Mouse (Mus musculus): ENCODE data around the gene Qrich2.
"Not testable (repeated sequence)": the region's sequence is repeated elsewhere in the genome, so short reads cannot be mapped to it uniquely, and the experiment has no call there.

The Qrich2 gene

DNA sequence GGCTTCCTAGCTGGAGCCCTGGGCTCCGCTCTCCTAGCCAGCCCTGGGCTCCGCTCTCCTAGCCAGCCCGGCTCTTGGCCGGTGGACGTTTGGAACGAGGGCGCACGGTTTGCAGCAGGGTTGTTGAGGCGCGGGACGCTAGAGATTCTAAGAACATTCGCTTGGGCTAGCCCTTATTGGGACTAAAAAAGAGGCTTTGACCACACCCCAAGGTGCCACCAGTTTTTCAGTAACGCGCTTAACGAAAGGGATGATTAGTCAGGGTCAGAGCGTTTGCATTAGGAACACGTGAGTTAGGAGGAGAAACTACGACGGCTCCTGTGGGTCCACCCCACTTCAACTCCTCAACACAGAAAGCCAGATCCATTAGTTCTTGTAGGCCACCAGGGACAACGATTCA, at the start of gene Qrich2:
Gene Qrich2, minus strand, starts transcription at position 101 of the 400 bp plus-strand sequence.
- no peak for DNase-seq (ENCODE audit: low read depth)

DNA sequence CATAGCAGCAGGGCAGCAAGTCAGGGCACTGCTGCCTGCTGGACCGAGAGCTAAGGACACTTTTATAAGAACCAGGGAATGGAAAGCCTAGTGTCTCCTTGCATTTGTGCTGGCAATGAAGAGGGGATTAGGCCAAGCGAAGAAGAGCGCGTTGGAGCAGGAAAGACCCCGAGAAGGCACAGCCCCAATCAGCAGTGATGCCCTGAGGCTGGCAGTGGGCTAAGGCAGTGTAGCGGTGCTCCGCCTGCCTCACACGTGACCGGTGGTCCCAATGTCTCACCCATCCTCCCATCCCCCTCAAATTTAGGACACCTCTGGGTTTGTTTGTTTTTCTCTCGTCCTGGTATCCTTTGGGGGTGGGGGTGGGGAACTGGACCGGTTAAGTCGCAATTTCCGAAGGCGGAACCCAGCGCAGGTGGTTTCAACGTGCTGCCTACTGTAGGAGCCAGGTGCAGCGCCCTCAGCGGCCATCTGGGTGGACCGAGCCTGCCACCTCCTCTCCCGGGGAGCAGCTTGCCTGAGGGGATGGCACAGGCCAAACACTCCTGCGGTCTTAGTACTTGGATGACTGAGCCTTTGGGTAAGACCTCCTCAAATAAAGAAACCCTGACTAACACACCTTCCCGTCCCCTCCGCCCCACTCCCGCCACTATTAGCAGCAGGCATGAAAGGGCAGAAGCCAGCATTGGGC, 49.4 kb upstream of the Qrich2 start:
- no peak for DNase-seq (ENCODE audit: low read depth)

DNA sequence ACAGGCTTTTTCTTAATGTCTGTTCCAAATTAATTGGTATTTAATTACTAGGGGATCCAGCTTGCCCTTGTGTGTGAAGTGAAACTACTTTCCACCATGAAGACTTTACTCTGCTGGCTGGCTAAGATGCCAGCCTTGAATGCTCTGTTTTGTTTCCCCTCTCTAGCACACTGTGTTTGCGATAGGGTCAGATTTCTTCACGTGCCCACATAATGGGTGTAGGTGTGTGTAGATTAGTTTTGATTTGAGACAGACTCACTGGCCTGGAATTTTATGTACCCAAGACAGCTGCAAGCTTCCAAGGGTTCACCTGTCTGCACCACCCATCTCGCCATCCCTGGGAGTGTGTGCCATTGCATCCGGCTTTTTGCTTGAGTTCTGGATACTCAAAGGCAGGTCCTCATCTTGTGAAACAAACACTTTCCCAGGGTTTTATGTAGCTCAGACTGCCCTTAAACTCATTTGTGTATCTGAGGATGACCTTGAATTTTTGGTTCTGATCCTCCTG, 47.5 kb upstream of the Qrich2 start:
- no peak for DNase-seq (ENCODE audit: low read depth)

DNA sequence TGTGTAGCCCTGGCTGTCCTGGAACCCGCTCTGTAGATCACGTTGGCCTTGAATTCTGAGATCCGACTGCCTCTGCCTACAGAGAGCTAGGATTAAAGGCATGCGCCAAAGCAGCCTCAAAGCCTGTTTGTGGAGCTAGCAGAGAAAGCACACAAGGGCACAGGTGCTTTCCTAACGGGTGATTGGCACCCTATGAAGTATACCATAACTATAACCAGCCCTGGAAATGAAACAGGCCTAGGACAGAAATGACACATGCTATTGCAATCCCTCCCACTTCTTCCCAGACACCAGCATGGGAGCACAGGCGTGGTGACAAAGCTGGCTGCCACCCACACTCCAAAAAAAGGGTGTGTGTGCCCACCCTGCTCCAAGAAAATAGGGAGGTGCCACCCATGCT, 46.9 kb upstream of the Qrich2 start:
- no peak for DNase-seq (ENCODE audit: low read depth)

DNA sequence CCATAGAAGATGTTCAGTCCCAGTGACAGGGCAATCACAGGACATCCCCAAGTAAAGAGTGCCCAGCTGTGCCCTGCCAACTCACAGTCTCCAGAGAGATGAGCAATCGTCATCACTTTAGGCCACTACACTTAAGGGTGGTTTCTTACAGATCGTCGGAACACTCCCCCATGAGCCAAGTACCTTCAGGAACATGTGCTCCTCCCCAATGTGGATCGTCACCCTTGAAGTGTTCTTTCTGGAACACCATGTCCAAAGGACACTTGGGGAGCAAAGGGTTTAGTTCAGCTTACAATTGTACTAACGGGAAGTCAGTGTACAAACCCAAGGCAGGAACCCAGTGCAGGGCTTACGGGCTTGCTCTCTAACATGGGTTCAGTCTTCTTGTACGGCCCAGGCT, 46.1 kb upstream of the Qrich2 start:
- no peak for DNase-seq (ENCODE audit: low read depth)

DNA sequence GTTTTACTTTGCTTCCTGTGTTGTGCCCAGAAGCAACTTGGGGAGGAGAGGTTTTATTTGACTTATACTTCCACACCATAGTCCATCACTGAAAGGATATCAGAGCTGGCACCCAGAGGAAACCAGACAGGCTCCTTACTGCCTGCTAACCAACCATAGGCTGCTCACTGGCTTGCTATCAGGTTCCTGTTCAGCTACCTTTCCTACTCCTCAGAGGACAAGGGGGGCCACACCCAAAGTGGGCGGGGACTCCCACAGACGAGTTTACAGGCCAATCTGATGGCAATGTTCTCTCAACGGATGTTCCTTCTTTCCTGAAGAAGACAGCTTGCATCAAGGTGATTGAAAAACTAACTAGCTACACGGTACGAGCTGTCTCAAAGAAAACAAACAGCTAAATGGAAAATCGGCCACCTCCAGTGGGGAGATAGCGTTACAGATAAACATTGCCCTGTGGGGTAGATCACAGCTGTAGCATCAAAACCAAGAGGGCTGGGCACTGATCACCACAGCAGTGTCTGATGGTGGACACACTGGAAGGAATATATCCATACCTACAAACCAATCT, 45.3 kb upstream of the Qrich2 start:
- DNase-seq (ENCODE audit: low read depth) = no peak

DNA sequence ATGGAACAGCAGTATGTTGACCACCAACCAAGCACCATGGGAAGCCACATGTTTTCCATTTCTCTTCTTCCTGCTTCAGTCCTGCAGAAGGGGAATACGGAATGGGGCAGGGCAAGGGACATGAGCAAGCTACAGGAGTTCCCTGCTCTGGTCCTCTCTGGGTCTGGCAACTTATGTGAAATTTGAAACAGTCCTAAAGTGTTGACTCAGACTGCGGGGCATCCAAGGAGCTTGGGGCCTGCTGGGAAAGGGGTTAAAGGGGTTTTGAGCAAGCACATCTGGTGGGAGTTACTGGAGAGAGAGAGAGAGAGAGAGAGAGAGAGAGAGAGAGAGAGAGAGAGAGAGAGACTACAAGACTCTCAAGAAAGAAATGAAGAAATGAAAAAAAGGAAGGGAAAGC, 42.6 kb upstream of the Qrich2 start:
- peak; percentile 92 for DNase-seq (ENCODE audit: low read depth)

DNA sequence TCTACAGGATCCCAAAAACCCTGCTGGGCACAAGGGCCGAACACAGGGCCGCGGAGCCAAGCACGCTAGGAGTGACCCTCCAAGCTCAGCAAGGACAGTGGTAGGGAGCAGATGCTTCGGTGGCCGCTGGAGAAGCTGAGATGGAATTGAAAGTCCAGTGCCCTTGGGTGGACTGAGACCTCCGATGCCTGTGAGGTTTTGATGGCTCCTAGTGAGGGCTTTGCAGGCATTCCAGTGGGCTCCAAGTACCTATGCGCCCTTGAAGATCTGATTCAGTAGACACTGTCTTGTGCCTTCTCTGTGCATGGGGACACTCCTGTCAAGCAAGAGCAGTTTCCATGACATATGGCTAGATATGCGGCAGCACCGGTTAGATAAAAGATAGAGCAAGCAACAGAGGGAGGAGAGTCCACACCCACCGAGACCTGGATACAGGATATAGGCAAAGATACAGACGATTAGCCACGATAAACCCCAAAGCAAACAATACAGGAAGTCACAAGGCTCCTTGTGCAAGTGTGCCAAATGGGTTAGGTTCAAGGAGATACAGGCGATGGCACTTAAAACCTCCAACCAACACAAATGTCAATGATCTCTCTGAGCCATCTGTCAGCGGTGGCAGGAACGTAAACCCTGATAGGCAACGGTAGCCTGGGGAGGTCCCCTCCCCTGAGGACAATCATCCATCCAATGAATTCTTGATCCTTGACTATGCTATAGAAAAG, 40.3 kb upstream of the Qrich2 start:
- no peak for DNase-seq (ENCODE audit: low read depth)

DNA sequence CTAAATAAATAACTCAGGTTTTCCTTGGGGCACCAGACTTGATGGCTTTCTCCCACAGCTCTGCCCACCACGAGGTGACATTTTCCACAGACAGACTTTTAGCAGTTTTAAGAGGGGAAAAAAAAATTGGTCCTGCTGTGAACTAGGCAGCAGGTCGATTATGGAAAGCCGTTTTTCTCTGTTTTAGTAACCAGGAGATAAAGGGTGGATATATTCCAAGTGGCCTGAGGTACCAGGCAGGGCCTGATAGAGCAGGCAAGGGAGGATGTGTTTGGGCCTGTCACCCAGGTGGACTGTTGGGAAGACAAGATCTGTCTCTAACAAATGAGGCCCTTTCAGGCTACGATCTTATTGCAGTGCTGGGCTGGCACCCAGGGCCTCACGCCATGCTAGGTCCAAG, 39.5 kb upstream of the Qrich2 start:
- DNase-seq (ENCODE audit: low read depth) = no peak

DNA sequence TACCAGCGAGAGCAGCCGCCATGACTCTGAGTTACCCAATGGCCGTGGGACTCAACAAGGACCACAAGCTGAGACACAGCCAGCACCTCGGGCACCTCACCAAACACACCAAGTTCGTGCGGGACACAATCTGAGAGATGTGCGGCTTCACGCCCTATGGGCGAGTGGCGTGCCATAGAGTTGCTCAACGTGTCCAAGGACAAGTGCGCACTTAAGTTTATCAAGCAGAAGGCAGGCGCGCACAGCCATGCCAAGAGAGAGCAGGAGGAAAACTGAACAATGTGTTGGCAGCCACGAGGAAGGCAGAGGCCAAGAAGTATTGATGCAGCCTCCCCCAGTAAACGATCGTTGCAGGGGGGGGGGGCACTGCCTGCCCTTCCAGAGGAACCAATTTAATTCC, 38.5 kb upstream of the Qrich2 start:
- DNase-seq (ENCODE audit: low read depth) = no peak

DNA sequence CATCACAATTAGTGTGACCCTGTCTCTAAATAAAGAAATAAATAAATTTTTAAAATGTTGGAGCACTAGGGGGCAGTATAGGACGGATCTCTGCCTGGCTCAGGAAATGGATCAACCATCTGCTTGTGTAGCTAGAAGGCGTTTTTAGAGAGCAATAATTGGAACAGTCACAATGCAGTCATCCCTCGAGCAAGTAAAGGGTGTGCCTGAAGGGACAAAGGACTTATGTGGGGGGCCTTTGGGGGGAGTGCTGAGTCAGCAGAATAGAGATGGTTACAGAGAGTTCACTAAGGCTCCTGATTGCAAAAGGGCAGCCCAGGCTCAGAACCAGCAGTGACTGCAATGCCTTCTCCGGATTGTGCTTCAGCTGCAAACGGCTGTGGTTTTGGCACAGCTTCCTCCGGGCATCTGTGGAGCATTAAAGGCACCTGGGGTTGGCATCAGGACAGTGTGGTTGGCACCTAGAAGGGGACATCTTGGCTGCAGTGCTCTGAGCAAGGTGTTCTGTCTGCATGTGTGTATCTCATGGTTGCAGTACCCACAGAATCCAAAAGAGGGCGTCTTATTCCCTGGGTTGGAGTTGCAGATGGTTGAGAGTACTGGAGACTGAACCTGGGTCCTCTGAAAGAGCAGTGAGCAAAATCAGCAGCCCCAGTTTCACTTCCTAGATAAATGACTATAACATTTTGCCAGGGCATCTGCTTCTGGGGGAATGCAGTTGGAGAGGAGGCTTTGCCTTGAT, 35.1 kb upstream of the Qrich2 start:
- DNase-seq (ENCODE audit: low read depth) = peak; percentile 85

DNA sequence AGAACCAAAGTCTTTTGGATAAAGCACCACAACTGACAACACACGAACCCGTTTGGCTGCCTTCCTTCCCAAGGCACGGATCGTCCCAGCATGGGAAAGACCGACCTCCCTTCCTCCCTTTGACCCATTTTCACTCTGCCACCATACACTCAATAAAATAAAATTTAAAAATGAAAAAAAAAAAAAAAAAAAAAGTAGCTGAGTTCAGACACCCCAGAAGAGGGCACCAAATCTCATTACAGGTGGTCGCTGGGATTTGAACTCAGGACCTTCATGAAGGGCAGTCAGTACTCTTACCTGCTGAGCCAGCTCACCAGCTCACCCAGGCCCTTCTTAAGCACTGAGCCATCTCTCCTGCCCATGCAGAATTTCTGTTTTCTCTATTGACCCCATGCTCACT, 33.0 kb upstream of the Qrich2 start:
- no peak for DNase-seq (ENCODE audit: low read depth)

DNA sequence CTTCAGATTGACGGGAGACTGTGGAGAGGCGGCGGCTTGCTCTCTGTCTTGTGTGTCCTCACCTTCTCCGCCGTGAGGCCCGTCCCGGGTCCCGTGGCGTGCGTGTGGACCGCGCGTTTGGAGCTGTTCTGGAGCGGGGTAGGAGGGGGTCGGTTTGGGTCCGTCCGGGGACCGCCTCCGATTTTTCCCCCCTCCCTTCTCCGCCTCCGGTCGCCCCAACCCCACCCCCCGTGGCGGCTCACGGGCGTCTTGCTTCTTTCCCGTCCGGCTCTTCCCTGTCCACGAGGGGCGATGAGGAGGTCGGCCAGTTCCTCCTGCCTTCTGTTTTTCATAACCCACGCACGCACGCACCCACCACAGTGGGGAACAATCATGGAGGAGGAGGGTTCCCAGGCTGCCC, 32.6 kb upstream of the Qrich2 start:
- no peak for DNase-seq (ENCODE audit: low read depth)

DNA sequence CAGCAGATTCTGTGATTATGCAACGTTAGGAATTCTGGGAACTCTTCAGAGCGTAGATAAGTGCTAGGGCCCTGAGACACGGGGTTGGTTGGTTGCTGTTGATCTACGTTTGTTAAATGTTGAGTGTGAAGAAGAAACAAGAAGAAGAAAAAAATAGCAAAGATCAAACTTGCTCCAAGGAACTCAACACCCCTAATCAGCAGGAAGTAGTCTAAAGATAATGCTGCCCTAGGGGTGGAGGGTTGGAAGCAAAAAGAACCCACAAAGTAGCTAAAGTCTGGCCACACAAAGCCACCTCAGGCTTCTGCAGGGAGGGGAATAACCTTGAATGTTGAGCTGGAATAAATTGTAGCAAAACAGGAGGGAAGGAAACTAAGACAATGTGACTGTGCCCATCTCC, 31.3 kb upstream of the Qrich2 start:
- DNase-seq (ENCODE audit: low read depth) = no peak

DNA sequence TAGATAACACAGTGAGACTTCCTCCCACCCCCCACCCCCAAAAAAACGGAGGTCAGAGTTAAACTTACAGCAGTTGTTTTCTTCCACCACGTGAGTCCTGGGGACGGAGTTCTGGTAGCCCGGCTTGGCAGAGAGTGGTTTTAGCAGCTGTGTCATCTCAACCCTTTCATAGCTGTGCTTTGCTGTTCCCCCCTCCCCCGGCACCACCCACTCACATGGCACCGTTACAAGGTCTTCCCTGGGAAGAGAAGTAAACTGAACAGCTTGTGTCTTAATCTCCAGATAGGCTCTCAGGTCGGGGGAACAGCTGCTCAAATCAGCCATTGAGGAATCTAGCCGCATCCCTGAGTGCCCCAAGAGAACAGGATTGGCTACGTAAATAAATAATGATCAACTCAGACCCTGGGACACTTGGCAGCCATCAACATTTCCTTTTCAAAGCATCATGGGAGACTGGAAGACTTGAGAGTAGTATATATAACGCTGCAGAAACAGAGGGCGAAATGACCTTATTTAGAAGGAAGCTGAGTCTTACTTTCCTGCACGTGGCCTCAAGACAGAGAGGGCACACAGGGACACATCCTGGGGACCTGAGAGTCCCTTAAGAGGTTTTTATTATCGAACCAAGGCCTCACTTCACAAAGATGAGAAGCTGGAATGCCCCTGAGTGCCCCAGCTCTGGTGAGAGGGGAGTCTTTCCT, 28.6 kb upstream of the Qrich2 start:
- DNase-seq (ENCODE audit: low read depth) = peak; percentile 35

DNA sequence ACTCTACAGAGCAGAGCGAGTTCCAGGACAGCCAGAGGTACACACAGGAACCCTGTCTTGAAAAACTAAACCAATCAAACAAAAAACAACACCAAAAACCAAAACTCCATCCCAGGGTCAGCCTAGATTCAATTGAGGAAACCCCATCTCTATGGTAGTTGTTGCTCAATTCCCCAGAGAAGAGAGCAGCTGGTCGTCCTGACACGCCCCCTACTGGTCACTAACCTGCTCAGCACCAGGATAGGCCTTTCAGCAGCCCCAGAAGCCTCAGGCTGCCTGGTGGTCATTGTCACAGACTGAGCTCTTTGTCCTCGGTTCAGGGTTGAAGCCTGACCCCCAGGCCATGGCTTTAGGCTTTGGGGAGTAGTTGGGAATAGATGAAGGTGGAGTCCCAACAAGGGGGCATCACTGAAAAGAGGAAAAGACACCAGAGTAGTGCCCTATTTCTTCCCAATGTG, 27.8 kb upstream of the Qrich2 start, which contains the start of gene Prpsap1:
Gene Prpsap1, minus strand, starts transcription at position 408 of the 458 bp plus-strand sequence.
- DNase-seq (ENCODE audit: low read depth) = peak; percentile 83

DNA sequence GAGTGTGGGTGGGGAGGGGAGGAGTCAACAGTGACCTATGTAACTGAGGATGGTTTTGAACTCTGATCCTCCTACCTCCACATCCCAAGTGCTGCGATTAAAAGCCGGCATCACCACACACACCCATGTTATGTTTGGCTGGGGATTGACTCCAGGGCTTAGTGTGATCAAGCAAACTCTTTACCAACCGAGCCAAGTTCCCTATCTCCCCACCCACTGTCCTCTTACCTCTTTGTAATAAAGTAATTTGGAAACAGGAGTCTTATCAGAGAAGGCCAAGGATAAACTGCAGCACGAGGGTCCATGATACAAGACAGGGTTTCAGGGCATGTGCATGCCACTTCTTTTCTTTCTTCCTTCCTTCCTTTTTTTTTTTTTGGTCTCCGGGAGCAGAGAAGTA, 27.1 kb upstream of the Qrich2 start:
- DNase-seq (ENCODE audit: low read depth) = no peak

DNA sequence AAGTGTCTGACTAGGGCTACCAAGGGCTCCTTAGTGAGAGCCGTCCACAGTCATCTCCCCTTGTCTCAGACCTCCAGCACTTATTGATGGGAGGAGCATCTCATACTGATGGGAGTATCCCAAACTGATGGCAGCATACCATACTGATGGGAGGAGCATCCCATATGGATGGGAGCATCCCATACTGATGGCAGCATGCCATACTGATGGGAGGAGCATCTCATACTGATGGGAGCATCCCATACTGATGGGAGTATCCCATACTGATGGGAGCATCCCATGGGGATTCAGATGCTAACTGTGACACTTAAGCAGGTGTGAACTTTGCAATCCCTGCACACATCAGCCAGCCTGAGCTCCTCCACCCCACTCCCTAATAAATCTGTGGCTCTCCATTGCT, 26.5 kb upstream of the Qrich2 start:
- not testable (repeated sequence) for DNase-seq (ENCODE audit: low read depth)

DNA sequence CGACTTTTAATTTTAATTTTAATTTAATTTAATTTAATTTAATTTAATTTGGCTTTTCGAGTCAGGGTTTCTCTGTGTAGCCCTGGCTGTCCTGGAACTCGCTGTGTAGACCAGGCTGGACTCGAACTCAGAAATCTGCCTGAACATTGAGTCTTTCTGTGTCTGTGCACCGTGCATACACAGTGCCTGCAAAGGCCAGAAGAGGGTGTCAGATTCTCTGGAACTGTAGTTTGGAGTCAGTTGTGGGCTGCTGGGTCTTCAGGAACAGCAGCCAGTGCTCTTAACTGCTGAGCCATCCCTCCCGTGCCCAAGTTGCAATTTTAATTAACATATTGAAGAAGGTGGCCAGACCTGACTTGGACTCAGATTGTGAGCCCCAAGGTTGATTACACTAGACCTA, 25.3 kb upstream of the Qrich2 start:
- DNase-seq (ENCODE audit: low read depth) = no peak

DNA sequence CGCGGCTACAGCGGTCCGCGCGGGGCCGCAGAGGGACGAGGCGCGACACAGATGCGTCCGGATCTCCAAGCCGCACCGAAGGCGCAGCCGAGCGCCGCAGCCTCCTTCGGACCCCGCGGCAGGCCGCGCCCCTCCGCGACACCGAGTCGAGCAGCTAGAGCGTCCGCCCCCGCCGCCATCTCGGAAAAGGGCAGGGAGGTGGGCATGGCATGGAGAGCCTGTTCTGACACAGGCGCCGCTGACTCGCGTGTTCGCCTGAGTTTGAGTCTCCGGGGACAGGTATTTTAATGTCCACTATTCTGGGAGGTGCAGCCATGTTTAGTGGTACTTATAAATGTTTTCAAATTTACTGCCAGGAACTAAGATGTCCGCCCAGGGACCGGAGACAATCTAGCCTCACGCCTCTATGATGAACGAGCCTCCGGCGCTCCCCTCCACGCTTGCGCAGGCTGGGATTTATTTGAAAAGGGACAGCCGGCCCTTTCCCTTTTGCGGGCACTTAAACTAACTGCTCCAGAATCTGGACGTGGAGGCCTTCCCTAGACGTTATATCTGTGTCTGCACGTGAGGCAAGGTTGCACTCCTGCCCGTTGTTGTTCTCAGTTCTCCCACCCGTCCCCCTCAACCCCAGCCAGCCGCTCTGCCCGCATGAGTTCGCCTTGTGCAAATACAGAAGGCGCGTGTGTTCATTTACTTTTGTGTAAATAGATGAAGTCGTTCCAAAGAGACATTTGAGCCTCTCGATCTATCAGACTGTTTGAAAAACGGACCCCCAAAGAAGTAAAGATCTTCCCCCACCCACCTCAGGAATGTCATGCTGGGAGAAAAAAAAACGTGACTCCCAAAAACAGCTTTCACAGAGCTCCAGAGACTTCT, 24.4 kb upstream of the Qrich2 start:
- peak; percentile 94 for DNase-seq (ENCODE audit: low read depth)

DNA sequence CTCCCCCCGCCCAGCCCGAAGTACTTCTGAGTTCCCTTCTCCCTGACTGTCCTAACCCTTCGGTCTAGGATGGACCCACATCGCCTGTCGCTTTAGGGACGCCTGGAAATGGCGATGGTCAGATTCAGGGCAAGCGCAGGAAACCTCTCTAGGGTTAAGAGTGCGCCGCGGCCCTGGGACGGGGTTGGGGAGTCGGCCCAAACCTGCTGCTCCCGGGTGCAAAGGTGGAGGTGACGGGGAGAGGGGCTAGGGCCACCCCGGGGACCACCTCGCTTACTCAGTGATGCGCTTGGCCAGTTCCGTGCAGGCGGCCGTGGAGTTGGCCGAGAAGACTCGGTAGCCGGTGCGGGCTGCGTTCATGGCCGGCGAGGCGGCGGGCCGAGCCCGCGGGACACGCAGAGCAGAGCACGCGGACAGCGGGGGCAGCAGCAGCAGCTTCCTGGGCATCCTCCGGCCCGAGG, 23.8 kb upstream of the Qrich2 start:
- DNase-seq (ENCODE audit: low read depth) = peak; percentile 33
